Mouse (Mus musculus): Measurements from ENCODE around the gene BC004004.
"Not testable (repeated sequence)": the region's sequence is repeated elsewhere in the genome, so short reads cannot be mapped to it uniquely, and the experiment has no call there.

The BC004004 gene

DNA sequence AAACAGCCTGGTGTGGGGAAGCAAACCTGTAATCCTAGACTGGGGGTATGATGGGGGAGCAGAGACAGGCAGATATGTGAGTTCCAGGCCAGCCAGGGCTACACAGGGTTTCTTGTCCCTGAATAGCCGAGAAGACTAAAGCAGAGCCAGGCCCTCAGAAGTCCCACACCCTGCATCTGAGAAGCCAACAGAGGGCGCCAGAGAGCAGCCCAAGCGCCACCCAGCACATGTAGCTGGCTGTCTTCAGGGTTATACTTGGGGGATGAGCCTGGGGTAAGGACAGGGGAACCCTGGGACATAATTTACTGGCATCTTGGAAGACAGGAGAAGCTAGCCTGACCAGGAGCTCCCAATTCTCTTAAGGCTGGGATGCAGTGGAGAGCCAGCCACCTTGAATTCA is 9.1 kb upstream of the BC004004 start:
- DNase-seq (ENCODE audit: low spot score in 2 of 2): peak; percentile 43 to 70

DNA sequence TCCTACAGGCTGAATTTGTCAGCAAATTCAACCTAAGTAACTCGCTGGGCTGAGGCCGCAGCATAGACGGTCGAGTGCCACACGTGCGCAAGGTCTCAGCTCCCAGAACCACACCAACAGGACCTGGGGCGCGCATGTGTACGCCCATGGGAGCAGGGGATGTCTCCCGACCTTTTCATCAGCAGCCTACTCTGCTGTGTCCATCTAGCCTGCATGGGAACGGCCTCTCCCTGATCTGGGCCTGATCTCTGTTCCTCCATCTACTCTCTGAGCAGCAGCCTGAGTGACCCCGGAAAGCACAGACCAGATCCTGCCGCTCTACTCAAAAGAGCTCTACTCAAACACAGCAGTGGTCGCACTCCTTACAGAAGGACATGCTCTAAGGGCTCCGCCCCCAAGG is 8.1 kb upstream of the BC004004 start:
- no peak for DNase-seq (ENCODE audit: low spot score in 2 of 2)

DNA sequence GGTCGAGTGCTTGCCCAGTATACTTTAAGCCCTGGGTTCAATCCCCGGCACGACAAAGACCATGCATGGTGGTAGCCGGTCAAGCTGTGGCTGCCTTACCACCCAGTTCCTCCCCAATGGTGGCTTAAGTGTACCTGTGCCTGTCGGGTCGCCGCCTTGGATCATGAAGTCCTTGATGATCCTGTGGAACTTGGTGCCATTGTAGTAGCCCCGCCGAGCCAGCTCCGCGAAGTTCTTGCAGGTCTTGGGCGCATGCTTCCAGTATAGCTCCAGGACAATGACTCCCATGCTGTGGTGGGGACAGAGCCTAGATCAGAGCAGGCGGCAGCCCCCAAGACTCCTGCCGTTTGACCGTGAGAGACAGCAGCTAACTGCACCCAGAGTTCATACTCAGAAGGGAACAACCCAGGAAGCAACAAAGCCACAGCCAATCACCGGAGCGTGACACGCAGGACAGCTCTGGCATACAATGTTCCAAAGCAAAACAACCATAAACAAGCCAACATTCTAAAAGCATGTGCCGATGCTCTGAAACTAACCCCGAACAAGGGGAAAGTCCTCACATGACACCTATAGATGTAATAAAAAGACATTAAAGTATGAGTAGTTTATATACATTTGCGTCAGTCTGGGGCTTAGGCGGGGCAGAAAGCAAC is 6.9 kb upstream of the BC004004 start:
- no peak for DNase-seq (ENCODE audit: low spot score in 2 of 2)

DNA sequence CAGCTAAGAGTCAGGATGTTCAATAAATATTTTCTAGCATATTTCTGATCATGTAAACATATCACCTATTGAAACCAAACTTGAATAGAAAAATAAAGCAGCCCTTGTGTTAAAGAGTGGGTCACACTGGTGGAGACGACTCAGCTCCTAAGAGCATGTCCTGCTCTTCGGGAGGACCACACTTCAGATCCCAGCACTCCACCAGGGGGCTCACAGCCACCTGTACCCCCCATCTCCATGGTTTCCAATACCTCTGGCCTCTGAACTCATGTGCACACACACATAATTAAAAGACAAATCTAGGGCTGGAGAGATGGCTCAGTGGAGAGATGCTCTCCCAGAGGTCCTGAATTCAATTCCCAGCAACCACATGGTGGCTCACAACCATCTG is 6.3 kb upstream of the BC004004 start:
- DNase-seq (ENCODE audit: low spot score in 2 of 2): no peak

DNA sequence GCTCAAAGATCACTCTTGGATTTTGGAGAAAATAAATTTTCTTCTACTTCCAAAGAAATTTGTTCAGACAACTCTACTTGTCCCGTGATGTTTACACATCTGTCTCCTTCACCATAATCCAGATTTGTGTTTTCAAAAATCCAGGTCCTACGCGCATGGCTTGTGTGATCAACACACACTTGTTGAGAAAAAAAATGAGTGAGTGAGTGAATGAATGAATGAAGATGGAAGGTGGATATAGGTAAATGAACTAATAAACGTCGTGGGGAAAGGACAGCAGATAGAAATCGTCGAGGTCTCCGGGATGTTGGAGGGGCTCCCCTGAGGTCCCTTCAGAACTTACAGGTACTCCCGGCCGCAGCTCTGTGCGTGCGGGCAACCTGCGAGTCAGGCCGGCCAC is 5.2 kb upstream of the BC004004 start:
- DNase-seq (ENCODE audit: low spot score in 2 of 2): no peak

DNA sequence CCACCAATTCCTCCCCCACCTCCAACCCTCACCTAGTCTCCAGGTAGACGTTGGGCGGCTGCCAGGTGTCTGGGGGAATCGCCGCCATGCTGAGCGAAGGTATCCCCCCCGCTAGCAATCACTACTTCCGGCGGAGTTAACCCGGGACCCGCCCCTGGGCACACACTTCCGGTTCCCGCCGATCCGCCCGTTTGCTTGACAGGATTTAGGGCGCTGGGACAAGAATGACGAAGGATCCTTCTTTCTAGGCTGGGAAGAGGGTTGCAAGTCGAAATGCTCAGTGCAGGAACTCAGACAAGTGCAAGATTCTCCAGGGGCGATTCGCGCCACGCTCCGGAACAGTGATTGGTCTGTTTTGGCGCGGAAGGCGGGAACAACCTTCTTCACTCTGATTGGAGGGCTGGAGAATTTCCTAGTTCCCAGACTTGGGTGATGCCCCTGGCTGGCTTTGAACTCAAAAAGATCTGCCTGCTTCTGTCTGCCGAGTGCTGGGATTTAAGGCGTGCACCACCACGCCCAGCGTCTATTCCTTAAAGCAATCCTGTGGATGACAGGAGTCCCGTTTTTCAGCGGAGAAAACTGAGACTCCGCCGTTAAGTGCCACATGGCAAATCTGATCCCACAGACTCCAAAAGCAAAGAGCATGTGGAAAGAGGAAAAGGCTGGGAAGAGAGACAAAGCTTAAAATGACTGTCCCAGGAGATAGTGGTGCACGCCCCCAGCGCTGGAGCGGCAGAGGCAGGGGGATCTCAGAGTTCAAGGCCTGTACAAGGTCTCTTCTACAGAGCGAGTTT is 4.6 kb upstream of the BC004004 start, which contains the start of gene Ppil1:
TSS of gene Ppil1 (minus strand) at position 347 of the 794 bp plus-strand sequence.
- peak; percentile 85 to 86 for DNase-seq (ENCODE audit: low spot score in 2 of 2)

DNA sequence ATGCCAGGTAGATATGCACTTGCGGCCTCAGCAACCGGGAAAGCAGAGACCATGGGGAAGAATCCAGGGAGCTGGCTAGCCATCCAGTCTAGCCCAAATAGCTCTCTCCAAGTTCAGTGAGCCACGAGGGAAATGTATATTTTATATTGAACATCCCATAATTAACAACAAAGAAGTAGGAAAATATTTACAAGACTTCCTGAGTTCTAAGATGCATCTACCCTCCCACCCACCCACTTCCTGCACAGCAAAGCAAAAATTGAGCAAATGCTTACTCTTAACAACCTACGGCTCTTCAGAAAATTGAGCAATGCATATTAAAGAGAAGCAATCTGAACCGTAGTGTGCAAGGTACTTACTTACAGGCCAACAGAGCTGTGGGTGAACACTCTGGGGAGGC is 3.8 kb upstream of the BC004004 start:
- no peak for DNase-seq (ENCODE audit: low spot score in 2 of 2)

DNA sequence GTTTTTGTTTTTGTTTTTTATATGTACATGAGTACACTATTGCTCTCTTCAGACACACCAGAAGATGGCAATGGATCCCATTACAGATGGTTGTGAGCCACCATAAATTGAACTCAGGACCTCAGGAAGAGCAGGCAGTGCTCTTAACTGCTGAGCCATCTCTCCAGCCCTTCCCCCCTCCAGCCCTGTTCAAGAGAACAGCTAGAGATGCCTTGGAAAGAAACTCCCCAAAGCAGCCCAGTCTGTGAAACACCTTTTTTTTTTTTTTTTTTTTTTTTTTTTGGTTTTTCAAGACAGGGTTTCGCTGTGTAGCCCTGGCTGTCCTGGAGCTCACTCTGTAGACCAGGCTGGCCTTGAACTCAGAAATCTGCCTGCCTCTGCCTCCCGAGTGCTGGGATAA is 1.5 kb upstream of the BC004004 start:
- DNase-seq (ENCODE audit: low spot score in 2 of 2): not testable (repeated sequence)

DNA sequence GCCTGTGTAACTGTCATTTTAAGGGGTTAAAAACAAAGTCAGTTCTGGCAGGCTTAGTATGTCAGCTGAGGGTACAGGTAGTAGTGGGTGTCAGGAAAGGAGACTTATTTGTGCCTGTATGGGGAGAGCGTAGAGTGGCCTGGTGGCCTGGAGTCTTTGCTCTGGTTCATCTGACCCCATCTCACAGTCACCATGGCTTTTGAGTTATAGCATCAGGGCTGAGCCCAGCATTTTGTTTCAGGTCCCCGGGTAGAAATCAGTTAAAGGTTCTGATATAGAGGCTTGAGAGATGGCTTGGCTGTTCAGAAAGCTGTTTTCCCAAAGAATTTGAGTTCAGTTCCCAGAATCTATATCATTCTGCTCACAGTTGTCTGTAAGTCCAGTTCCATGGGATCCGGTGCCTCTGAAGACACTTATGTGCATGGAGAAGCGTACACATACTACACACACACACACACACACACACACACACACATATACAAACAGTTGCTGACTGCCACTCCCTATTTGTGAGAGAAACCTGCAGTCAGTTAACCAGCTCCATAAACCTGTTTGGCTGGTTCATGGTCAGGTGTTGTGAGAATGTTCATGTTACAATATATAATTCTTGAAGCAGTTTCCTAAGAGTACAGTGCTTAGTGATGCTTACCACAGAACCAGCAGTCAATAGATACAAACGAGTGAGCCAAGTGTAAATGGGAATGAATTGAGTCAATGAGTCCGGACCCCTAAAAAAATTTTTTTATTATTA is 482 bp upstream of the BC004004 start:
- DNase-seq (ENCODE audit: low spot score in 2 of 2): no peak

DNA sequence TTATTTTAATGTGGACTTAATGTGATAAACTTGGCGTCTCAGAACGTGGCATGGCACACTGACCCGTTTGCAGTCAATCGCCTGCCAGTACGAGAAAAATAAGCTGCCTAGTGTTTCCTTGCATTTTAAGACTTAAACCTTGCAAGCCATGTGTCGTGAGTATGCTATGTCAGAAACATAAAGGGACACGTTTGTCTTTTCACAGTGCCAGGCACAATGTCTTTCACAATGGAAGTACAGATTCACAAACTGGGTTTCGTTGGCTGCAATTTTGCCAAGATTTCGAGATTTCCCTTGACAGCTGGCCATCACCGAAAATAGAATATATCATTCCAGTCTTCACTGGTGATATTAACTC is 740 bp downstream of the BC004004 start:
- no peak for DNase-seq (ENCODE audit: low spot score in 2 of 2)

DNA sequence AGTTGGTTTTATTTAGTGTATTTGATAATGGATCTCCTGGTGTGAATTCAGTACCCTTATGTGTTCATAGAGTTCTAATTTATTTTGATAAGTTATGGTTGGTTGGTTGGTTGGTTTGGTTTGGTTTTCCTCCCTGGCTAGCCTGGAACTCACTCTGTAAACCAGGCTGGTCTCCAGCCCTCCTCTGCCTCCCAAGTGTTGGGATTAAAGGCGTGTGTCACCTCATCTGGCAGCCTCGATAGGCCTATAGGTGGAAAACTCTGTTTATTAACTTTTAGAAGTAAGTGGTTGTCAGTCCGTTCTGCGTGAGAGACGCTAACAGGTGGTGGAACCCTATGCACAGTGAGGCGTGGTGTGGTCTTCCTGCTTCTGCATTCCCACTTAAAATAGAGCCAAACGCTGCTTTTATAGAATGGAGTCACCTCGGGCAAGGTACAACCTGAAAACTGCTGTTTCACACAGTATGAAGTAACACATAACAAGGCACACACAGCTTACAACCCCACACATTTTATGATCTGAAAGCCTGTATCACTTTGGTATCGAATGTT is 1.6 kb downstream of the BC004004 start:
- DNase-seq (ENCODE audit: low spot score in 2 of 2): no peak

DNA sequence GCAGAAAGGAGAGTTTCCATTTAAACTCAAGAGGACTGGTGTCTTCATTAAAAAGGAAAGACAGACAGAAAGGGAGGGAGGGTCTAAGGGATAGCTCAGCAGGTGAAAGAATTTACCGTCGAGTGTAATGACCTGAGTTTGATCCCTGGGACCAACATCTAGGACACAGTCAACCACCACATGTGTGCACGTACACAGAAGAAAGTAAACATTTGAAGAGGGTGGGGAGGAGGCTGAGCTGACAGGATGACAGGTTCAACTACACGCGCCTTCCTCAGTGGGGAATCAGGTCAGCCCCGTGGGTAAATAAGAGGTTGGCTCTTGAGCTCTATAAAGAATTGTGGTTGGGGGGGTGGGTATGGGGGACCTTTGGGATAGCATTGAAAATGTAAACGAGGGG is 4.6 kb downstream of the BC004004 start:
- no peak for DNase-seq (ENCODE audit: low spot score in 2 of 2)

DNA sequence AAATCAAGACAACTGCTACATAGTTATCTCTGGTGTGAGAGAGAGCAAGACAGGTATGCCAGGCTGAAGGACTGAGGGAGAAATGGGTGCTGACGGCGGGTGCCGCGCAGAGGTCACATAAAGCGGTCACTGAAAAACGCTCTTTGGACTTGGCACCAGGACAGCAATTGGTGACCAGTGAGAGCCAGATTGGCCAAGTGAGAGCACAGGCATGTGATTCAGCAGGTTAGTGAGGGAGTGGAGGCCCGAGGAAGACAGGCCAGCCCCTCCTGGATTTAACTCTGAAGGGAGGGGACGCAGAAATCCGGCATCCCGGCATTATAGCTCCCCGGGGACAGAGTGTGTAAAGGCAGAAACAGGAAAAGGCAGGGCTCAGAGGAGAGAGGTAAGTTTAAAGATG is 5.3 kb downstream of the BC004004 start:
- DNase-seq (ENCODE audit: low spot score in 2 of 2): peak; percentile 56 to 75

DNA sequence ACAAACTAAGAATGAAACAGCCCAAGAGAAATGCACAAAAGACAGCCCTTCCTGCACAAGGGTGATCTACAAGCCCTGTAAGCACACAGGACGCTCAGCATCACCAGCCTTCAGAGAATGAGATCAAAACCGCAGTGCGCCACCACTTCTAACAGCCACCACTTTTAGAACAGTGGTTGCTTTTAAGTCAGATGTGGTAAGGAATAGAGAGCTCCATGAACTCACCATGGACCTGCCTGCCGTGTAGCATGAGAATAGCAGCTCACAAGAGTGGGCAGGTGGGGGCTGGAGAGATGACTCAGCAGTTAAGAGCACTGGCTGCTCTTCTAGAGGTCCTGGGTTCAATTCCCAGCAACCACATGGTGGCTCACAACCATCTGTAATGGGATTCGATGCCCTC is 11.8 kb downstream of the BC004004 start:
- DNase-seq (ENCODE audit: low spot score in 2 of 2): no peak

DNA sequence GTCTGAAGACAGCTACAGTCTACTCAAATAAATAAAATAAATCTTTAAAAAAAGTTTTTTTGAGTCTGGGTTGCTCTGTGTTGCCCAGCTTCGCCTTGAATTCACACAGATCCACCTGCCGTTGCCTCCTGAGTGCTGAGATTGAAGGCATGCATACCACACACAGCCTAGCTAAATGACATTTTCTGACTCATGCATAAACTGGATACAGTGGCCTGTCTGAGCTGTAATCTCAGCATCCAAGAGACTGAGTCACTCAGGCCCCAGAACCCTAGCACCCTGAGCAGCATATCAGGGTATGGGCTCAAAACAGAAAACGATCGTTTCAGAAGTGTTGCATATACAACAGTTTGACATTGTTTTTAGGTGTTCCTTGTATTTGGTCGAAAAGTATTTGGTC is 13.0 kb downstream of the BC004004 start:
- no peak for DNase-seq (ENCODE audit: low spot score in 2 of 2)

DNA sequence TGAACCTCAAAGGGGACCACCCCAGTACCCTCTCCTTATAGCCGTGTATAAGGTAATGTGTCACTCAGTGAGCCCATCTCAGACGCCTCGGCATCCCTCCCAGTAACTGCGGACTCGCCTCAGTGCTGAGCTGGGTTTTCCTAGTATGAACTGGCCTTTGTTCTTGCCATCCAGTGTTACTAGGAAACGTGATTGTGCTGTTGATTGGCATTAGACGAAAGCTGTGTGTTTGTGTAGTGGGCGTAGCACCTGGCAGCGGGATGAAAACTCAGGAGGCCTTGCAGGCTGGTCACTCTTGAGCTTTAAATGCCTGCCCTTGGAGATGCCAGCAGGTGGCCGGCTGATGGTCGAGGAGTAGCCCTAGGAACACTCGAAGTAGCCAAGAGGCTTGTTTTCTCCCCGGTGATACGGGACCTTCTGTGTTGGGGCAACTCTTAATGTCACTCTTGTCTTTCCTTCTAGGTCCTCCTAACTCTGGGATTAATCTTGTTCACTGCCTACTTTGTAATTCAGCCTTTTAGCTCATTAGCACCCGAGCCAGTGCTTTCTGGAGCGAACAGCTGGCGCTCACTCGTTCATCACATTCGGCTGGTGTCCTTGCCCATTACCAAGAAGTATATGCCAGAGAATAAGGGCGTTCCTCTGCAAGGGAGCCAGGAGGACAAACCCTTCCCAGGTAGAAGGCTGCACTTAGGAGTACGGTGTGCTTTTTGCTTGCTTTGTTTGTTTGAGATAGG is 13.8 kb downstream of the BC004004 start:
- no peak for DNase-seq (ENCODE audit: low spot score in 2 of 2)

DNA sequence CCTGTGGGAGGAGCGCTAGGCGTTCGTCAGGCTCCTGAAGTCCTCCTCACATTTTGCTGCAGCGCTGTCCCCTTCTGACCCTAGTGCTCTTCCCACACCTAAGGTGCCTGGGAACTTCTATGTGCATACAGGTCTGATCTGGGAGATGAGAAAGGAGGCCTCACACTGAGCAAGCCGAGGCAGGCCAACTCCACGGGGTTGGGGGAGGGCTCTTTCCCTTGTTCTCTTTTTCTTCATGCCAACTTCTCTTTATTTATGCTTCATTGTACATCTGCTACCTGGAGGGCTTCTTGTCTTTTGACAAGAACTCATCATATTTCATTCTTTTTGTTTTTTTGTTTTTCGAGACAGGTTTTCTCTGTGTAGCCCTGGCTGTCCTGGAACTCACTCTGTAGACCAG is 23.2 kb downstream of the BC004004 start:
- no peak for DNase-seq (ENCODE audit: low spot score in 2 of 2)

DNA sequence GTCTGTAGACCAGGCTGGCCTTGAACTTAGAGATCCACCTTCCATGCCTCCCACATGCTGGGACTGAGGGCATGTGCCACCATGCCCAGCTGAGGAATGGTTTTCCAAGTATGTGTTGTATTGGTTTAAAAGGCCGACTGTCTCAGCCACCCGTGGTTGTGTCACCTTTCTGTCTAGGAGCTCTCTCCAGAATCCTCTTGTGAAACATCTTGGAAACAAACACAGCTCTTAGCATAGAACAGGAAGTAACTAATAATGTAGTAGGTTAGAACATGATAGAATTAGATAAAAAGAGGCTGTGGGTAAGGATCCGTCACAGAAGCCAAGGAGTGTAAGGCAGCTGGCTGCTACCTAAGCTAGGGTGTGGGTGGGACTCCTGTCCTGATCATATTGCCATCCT is 24.4 kb downstream of the BC004004 start:
- no peak for DNase-seq (ENCODE audit: low spot score in 2 of 2)

DNA sequence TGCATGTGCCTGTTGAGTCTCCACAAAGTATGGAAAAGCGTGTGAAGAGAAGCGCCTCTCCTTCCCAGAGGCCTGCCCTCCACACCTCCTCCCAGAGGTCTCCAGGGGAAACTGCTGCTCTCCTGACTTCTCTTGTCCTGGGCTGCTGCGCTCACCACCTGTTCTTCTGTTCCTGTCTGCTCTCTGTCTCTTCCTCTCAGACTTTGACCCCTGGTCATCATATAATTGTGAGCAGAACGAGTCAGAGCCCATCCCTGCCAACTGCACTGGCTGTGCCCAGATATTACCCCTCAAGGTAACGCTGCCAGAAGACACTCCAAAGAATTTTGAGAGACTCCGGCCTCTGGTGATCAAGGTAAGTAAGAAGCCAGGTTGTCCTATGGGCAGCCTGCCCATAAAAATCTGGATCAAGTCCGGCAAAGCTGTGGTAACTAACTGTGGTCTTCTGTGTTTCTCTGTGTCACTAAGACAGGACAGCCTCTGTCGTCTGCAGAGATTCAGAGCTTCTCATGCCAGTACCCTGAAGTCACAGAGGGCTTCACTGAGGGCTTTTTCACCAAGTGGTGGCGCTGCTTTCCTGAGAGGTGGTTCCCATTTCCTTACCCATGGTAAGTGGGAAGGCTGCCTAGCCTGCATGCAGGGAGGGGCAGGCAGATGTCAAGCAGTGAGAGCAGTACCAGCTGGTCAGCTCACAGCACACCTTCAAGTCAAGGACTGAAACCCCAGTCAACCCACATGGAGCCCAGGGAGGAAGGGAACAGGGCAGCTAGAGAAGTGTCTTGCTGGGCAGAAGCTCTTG is 25.4 kb downstream of the BC004004 start:
- peak in 1 of 2 experiments; percentile 62 for DNase-seq (ENCODE audit: low spot score in 2 of 2)

DNA sequence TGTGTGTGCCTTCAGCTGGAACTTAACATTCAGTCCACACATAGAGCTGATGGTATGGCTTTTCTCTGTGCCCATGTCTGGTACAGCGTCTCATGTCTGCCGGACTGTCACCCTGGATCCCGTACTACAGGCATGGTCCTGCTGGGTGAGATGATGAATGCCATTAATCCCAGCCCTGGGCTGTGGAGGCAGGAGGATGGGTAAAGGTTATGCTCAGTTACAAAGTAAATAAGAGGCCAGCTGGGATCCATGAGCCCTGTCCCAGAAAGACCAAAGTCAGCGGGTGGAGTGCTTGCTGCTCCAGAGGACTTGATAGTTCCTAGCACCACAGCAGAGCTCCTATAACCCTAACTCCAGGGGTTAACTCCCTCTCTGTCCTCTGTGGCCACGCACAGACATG is 27.2 kb downstream of the BC004004 start:
- DNase-seq (ENCODE audit: low spot score in 2 of 2): no peak

DNA sequence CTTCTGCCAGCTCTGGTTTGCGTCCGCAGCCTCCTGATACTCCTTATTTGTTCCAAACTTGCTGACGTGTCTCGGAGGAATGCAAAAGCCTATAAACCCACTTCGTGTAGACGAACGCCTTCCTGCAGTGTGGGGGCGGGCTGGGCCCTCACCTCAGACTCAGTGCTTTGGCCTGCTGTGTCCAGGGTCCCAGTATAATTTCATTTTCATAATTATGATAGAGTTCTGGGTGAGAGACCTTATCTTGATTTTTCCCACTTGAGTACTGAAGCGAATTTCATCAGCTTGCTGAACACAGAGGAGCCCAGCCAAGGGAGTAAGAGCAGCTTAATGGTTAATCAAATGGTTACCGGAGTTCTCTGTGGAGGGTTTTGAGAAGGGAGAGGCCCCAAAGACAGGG is 28.7 kb downstream of the BC004004 start:
- DNase-seq (ENCODE audit: low spot score in 2 of 2): no peak

Data from heart, adult 9 months (tissue).